Mouse (Mus musculus) urinary bladder, postnatal 36 days (tissue): ENCODE measurements around the gene Nr1h3.

ENCODE experiments used
- DNase-seq, 2 experiments: peaks; one replicate each; pipeline ENCODE4 v3.0.0; 2022; ENCODE audit warnings: low spot score in 2 of 2, mixed read lengths in 1 of 2

Gene Nr1h3

GRCm38 (mm10) chr2:91139764-91140163 is 62.9 kb downstream of the Nr1h3 start:
- no peak for DNase-seq

GRCm38 (mm10) chr2:91139311-91139710 is 63.3 kb downstream of the Nr1h3 start:
- DNase-seq: no peak

DNA sequence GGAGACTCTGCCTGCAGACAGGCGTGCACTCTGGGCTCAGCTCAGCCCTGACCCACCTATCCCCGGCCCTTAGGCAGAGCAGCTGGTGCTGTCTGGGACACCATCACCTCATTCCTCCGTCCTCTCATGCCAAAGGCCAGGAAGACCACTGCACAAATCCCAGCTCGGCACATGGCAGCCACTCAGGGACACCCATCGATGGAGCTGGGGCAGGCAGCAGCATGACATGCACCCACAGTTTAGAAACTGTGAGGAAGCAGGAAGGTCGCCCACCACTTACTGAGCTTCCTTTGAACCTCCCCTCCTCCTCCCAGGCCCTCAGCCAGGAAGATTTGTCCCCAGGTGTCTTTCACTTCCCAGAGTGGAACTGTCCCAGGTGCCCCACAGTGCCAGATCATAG is 65.2 kb downstream of the Nr1h3 start:
- no peak for DNase-seq

DNA sequence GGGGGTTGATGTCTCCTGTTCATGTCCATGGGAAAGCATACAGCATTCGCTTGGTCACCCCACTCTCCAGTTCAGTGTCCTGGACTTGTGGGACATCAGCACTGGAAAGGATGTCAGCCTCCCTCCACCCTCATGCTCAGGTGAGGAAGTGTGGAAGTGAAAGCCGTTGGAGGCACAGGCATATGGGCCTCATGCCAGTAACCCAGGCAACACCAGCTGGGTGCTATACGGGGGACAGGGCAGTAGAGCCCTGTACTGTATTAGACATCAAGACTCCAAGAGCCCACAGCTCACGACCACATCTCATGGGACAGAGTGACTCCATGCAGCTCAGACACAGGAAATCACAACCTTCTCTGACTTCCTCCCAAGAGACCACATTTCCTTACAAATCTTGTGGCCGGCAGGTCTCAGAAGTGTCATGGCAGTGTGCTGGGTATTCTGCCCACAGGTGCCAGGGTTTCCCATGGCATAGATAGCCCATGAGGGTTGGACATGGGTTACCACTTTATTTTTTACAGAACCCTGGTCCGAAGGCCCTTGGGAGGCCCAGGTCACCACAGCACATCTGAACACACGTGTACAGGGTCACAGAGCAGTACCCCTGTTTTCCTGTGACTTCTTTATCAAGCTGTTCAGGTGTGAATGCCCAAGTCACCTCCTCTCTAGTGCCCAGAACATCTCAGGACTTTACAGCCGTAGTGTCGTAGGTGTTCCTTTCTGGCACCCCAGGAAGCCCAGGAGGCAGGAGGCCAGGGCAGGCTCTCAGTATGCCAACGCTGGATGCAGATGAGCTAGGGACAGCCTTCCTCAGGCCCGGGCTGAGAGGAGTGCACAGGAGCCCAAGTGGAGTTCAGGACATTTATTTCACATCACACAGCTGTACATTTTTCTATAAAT is 65.9 kb downstream of the Nr1h3 start:
- no peak for DNase-seq
